Mouse (Mus musculus) erythroblast, adult 5-6 weeks (primary cell): ENCODE measurements around the gene Olfr767. TPM values are rescaled to one million over a fixed set of nuclear protein-coding genes. Genes with fewer than 3 reads are reported as not detected.
"Not testable (repeated sequence)": the region's sequence is repeated elsewhere in the genome, so short reads cannot be mapped to it uniquely, and the experiment has no call there.

Source experiments
- ATAC-seq: replicated peaks from 2 replicates; pipeline ENCODE4 v1.8.0; 2016; ENCODE audit warnings: moderate number of reproducible peaks, mild to moderate bottlenecking, moderate TSS enrichment, inconsistent platforms; ENCODE audit not compliant: poor library complexity, low FRiP score, severe bottlenecking
- total RNA-seq, 2 experiments: library from RNA; stranded (forward) in 1 of 2; stranded (reverse) in 1 of 2; fragments of 150-400 nt in 1 of 2; fragments of 200-764, 138-1000 nt in 1 of 2; gene quantifications; 2 replicates each; pipeline versions ENCODE4 v1.2.3 to v1.2.4; 2015 to 2017; ENCODE audit warnings: low replicate concordance in 2 of 2

Olfr767 gene
- total RNA-seq (2015; ENCODE audit: low replicate concordance) (not detected in 2 replicates), total RNA-seq (2017; ENCODE audit: low replicate concordance) (not detected in 2 replicates)

DNA sequence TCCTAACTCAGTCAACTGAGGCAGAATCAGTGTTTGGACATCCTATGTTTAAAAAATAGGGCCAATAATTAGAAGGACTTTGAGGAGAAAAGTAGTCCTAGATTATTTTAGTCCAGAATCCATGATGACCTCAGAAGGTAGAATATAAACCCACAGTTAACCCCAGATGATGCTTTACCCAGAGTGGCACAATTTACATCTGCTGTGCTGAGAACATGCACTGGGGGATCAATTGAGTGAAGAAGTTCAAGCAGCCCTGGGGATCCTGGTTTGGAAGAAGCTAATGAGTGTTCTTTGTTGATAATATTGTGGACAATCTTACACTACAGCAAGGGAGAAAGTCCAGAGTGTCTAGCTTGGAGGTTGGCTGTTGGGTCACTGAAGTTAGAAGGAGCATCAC lies at the start of gene Olfr767:
Gene Olfr767, minus strand, starts transcription at position 101 of the 400 bp plus-strand sequence.
- ATAC-seq: not testable (repeated sequence)

DNA sequence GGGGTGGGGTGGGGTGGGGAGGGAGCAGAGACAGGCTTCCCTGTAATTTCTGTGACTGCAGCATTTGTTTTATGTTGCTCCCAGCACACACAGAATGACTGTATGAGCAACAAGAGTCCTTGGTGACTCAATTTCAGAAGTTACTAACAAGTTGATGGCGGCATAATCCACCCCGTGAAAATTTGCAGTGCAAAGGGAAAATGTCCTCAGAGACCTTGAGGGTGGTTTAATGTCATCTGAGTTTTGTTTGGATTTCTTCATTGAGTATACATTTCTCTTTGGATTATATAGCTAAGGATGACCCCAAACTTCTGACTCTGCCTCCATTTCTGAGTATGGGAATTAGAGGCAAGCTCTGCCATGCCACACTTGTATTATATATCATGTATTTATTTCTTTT lies 35.1 kb upstream of the Olfr767 start, which contains the start of gene Olfr769:
Gene Olfr769, minus strand, starts transcription at position 101 of the 400 bp plus-strand sequence.
- no peak for ATAC-seq

DNA sequence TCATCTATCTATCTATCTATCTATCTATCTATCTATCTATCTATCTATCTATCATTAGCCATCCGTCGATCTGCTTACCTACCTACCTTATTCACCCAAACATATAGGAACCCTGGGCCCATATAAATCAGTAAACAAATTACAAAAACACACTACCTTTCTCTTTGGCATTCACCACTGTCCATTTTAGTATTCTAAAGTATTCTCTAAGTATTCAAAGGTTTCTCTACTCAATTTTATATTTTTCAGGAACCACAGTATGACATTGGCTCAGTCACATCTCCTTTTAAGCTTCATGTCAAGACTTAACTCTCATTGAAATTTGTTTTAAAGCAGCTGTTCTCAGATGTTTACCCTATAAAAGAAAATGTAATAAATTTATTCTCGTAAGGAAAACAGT lies 32.4 kb upstream of the Olfr767 start:
- no peak for ATAC-seq

GRCm38 (mm10) chr10:129101231-129101630 lies 18.5 kb upstream of the Olfr767 start:
- no peak for ATAC-seq

DNA sequence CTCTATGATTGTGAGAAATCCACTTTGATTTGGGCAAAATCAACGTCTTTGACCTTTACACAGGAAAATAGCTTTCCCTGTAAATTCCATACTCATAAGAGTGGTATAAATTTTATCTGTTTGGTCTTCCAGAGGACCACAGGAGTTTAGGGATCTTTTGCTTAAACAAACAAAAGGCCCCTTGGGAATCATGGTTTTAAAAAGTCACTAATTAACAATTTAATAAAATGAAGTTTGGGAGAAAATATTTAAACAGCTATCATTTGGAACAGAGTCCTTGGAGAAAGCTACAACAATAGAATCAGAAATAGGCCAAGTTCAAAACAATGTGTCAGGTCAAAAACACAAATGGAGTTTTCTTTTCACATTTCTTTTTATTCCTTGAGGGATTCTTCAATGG lies 16.6 kb upstream of the Olfr767 start, which contains the start of gene Olfr768:
Gene Olfr768, minus strand, starts transcription at position 101 of the 400 bp plus-strand sequence.
- ATAC-seq: no peak

- no peak for ATAC-seq
Observed at GRCm38 (mm10) chr10:129068877-129069276, 13.8 kb downstream of the Olfr767 start, which contains the start of gene Olfr766-ps1. TSS of gene Olfr766-ps1 (minus strand) at chr10:129068977.

DNA sequence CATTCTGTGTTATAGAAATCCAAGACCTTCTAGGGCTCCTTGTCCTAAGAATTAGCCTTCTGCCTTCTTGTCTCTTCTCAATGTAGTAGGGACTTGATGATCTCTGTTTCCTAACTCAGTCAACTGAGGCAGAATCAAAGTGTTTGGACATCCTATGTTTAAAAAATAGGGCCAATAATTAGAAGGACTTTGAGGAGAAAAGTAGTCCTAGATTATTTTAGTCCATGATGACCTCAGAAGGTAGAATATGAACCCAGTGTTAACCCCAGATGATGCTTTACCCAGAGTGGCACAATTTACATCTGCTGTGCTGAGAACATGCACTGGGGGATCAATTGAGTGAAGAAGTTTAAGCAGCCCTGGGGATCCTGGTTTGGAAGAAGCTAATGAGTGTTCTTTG lies 32.8 kb downstream of the Olfr767 start, which contains the start of gene Olfr765:
Gene Olfr765, minus strand, starts transcription at position 101 of the 400 bp plus-strand sequence.
- not testable (repeated sequence) for ATAC-seq

DNA sequence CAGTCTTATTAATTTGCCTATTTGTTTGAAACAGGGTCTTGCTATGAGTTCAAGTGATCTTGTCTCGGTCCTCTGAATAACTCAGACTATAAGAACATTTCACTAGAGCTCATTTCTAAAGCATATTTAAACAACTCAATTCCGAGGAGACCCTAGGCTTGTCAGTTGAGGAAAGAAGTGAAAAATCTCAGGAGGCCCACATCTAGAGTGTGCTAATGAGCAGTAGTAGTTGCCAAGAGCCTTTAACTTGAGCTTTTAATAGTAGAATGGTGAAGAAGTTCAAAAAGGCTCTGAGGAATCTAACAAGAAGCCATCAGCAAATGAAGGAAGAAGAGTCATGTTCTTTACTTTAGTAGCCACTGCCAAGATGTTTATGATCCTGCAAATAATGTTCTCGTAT lies 42.9 kb downstream of the Olfr767 start, which contains the start of gene Olfr764-ps1:
Gene Olfr764-ps1, minus strand, starts transcription at position 101 of the 400 bp plus-strand sequence.
- ATAC-seq: no peak

- no peak for ATAC-seq
Observed at GRCm38 (mm10) chr10:129028343-129028742, 54.4 kb downstream of the Olfr767 start.

- peak; percentile 60 for ATAC-seq
Observed at GRCm38 (mm10) chr10:129026018-129026662, 56.6 kb downstream of the Olfr767 start.

Other genes starting within 250 kb of the Olfr767 start
- gene Gdf11, start 191.2 kb downstream of the Olfr767 start, total RNA-seq (2015; ENCODE audit: low replicate concordance): not detected in 2 replicates
- not detected in 2 replicates for gene Gdf11, start 191.2 kb downstream of the Olfr767 start, total RNA-seq (2017; ENCODE audit: low replicate concordance)
- gene Cd63, start 181.9 kb downstream of the Olfr767 start, total RNA-seq (2015; ENCODE audit: low replicate concordance): 90.9 and 115 TPM in 2 replicates
- 27.2 and 35.5 TPM in 2 replicates for gene Cd63, start 181.9 kb downstream of the Olfr767 start, total RNA-seq (2017; ENCODE audit: low replicate concordance)
- 5.0 TPM in 1 of 2 replicates, not detected in the other for gene Rdh5, start 160.0 kb downstream of the Olfr767 start, total RNA-seq (2015; ENCODE audit: low replicate concordance)
- 1.1 TPM in 1 of 2 replicates, not detected in the other for gene Rdh5, start 160.0 kb downstream of the Olfr767 start, total RNA-seq (2017; ENCODE audit: low replicate concordance)
- 25.4 and 37.0 TPM in 2 replicates for gene Bloc1s1, start 158.9 kb downstream of the Olfr767 start, total RNA-seq (2015; ENCODE audit: low replicate concordance)
- 22.7 and 24.7 TPM in 2 replicates for gene Bloc1s1, start 158.9 kb downstream of the Olfr767 start, total RNA-seq (2017; ENCODE audit: low replicate concordance)
- gene Itga7, start 149.1 kb downstream of the Olfr767 start, total RNA-seq (2015; ENCODE audit: low replicate concordance): not detected in 2 replicates
- not detected in 2 replicates for gene Itga7, start 149.1 kb downstream of the Olfr767 start, total RNA-seq (2017; ENCODE audit: low replicate concordance)
- not detected in 2 replicates for gene Mettl7b, start 121.9 kb downstream of the Olfr767 start, total RNA-seq (2015; ENCODE audit: low replicate concordance)
- gene Mettl7b, start 121.9 kb downstream of the Olfr767 start, total RNA-seq (2017; ENCODE audit: low replicate concordance): not detected in 2 replicates
- gene Olfr9, start 93.5 kb downstream of the Olfr767 start, total RNA-seq (2015; ENCODE audit: low replicate concordance): not detected in 2 replicates
- not detected in 2 replicates for gene Olfr9, start 93.5 kb downstream of the Olfr767 start, total RNA-seq (2017; ENCODE audit: low replicate concordance)
- gene Olfr763, start 72.1 kb downstream of the Olfr767 start, total RNA-seq (2015; ENCODE audit: low replicate concordance): not detected in 2 replicates
- not detected in 2 replicates for gene Olfr763, start 72.1 kb downstream of the Olfr767 start, total RNA-seq (2017; ENCODE audit: low replicate concordance)
- not detected in 2 replicates for gene Olfr764-ps1, start 43.0 kb downstream of the Olfr767 start, total RNA-seq (2015; ENCODE audit: low replicate concordance)
- gene Olfr764-ps1, start 43.0 kb downstream of the Olfr767 start, total RNA-seq (2017; ENCODE audit: low replicate concordance): not detected in 2 replicates
- gene Olfr765, start 32.9 kb downstream of the Olfr767 start, total RNA-seq (2015; ENCODE audit: low replicate concordance): not detected in 2 replicates
- gene Olfr765, start 32.9 kb downstream of the Olfr767 start, total RNA-seq (2017; ENCODE audit: low replicate concordance): not detected in 2 replicates
- gene Olfr766-ps1, start 13.9 kb downstream of the Olfr767 start, total RNA-seq (2015; ENCODE audit: low replicate concordance): not detected in 2 replicates
- gene Olfr766-ps1, start 13.9 kb downstream of the Olfr767 start, total RNA-seq (2017; ENCODE audit: low replicate concordance): not detected in 2 replicates
- gene Olfr768, start 16.5 kb upstream of the Olfr767 start, total RNA-seq (2015; ENCODE audit: low replicate concordance): not detected in 2 replicates
- not detected in 2 replicates for gene Olfr768, start 16.5 kb upstream of the Olfr767 start, total RNA-seq (2017; ENCODE audit: low replicate concordance)
- not detected in 2 replicates for gene Olfr769, start 35.0 kb upstream of the Olfr767 start, total RNA-seq (2015; ENCODE audit: low replicate concordance)
- gene Olfr769, start 35.0 kb upstream of the Olfr767 start, total RNA-seq (2017; ENCODE audit: low replicate concordance): not detected in 2 replicates
- gene Olfr770, start 56.1 kb upstream of the Olfr767 start, total RNA-seq (2015; ENCODE audit: low replicate concordance): not detected in 2 replicates
- gene Olfr770, start 56.1 kb upstream of the Olfr767 start, total RNA-seq (2017; ENCODE audit: low replicate concordance): not detected in 2 replicates
- gene Olfr771, start 81.8 kb upstream of the Olfr767 start, total RNA-seq (2015; ENCODE audit: low replicate concordance): not detected in 2 replicates
- not detected in 2 replicates for gene Olfr771, start 81.8 kb upstream of the Olfr767 start, total RNA-seq (2017; ENCODE audit: low replicate concordance)
- gene Olfr772, start 95.0 kb upstream of the Olfr767 start, total RNA-seq (2015; ENCODE audit: low replicate concordance): not detected in 2 replicates
- not detected in 2 replicates for gene Olfr772, start 95.0 kb upstream of the Olfr767 start, total RNA-seq (2017; ENCODE audit: low replicate concordance)
- not detected in 2 replicates for gene Olfr773, start 104.5 kb upstream of the Olfr767 start, total RNA-seq (2015; ENCODE audit: low replicate concordance)
- gene Olfr773, start 104.5 kb upstream of the Olfr767 start, total RNA-seq (2017; ENCODE audit: low replicate concordance): not detected in 2 replicates
- gene Olfr774, start 153.3 kb upstream of the Olfr767 start, total RNA-seq (2015; ENCODE audit: low replicate concordance): not detected in 2 replicates
- gene Olfr774, start 153.3 kb upstream of the Olfr767 start, total RNA-seq (2017; ENCODE audit: low replicate concordance): not detected in 2 replicates
- not detected in 2 replicates for gene Olfr775, start 165.5 kb upstream of the Olfr767 start, total RNA-seq (2015; ENCODE audit: low replicate concordance)
- gene Olfr775, start 165.5 kb upstream of the Olfr767 start, total RNA-seq (2017; ENCODE audit: low replicate concordance): not detected in 2 replicates
- not detected in 2 replicates for gene Olfr776, start 176.2 kb upstream of the Olfr767 start, total RNA-seq (2015; ENCODE audit: low replicate concordance)
- gene Olfr776, start 176.2 kb upstream of the Olfr767 start, total RNA-seq (2017; ENCODE audit: low replicate concordance): not detected in 2 replicates
- not detected in 2 replicates for gene Olfr777, start 188.6 kb upstream of the Olfr767 start, total RNA-seq (2015; ENCODE audit: low replicate concordance)
- gene Olfr777, start 188.6 kb upstream of the Olfr767 start, total RNA-seq (2017; ENCODE audit: low replicate concordance): 0.14 TPM in 1 of 2 replicates, not detected in the other
- not detected in 2 replicates for gene Olfr780, start 235.2 kb upstream of the Olfr767 start, total RNA-seq (2015; ENCODE audit: low replicate concordance)
- gene Olfr780, start 235.2 kb upstream of the Olfr767 start, total RNA-seq (2017; ENCODE audit: low replicate concordance): 0.42 TPM in 1 of 2 replicates, not detected in the other
- not detected in 2 replicates for gene Olfr781, start 245.9 kb upstream of the Olfr767 start, total RNA-seq (2015; ENCODE audit: low replicate concordance)
- gene Olfr781, start 245.9 kb upstream of the Olfr767 start, total RNA-seq (2017; ENCODE audit: low replicate concordance): not detected in 2 replicates